ENCODE assay signal across 8 mouse cellular contexts in genomic region chr19:40588293-40588654, GRCm38 (mm10). TPM values are rescaled to one million over a fixed set of nuclear protein-coding genes. Genes with fewer than 3 reads are reported as not detected.
DNase-seq lines count a peak whose midpoint lies in the region; ATAC-seq lines count a peak whose summit lies in the region.

Gene Aldh18a1 (minus strand): TSS chr19:40588463.

- peak within 1 kb of the TSS; percentile 60 for H3K27ac ChIP-seq in intestine, embryonic 14.5 days (ENCODE audit: low read depth)

- under 1% methylated on average over 33 of the region's 34 CpGs for WGBS in intestine, embryonic 14.5 days

- H3K4me3 ChIP-seq in intestine, embryonic 14.5 days (ENCODE audit: low read depth, low read length): peak within 1 kb of the TSS; percentile 74

- DNase-seq in adrenal gland, adult 18-20 months (ENCODE audit: low spot score in 2 of 2): peak; percentile 94 to 97
- DNase-seq in embryo, embryonic 11 days: peak; percentile 97
- peak; percentile 89 for DNase-seq in gastrocnemius, postnatal 25 days
- peak; percentile 97 for DNase-seq in intestine, embryonic 14.5 days (ENCODE audit: low spot score)
- DNase-seq in left cerebral cortex, postnatal 14 days (ENCODE audit: low spot score in 2 of 2): peak; percentile 94 to 97
- peak; percentile 97 for DNase-seq in mesoderm, embryonic 11.5 days (ENCODE audit: low read depth, low spot score)
- peak; percentile 92 to 94 for DNase-seq in right cerebral cortex, postnatal 36 days (ENCODE audit: low spot score in 2 of 2)
- DNase-seq in yolk sac, embryonic 10.5 days (ENCODE audit: low spot score): peak; percentile 93

- H3K36me3 ChIP-seq in intestine, embryonic 14.5 days (ENCODE audit: control insufficient read depth, insufficient read depth, low read length): peaks cover 11% of the 10 kb centered on the region

- H3K27me3 ChIP-seq in intestine, embryonic 14.5 days (replicated peaks; ENCODE audit: control insufficient read depth, insufficient read depth, low read length): no peaks in the 10 kb centered on the region

- peak; percentile 91 for ATAC-seq in intestine, embryonic 14.5 days (replicated peaks; ENCODE audit: low FRiP score, low TSS enrichment, low read depth)

- H3K9me3 ChIP-seq in intestine, embryonic 14.5 days (ENCODE audit: control insufficient read depth, low read length): no peaks in the 10 kb centered on the region

- peaks cover 12% of the 10 kb centered on the region for H3K4me1 ChIP-seq in intestine, embryonic 14.5 days (replicated peaks; ENCODE audit: control insufficient read depth, insufficient read depth, low read length)

- H3K4me2 ChIP-seq in intestine, embryonic 14.5 days (ENCODE audit: low read length): peak within 1 kb of the TSS; percentile 65

- peak within 1 kb of the TSS; percentile 66 for H3K9ac ChIP-seq in intestine, embryonic 14.5 days (ENCODE audit: low read length)

- intact Hi-C loops in left cerebral cortex, postnatal 14 days (cut with DNase I): loop anchor here (10.0 kb wide), 2 partner anchors 247 to 427 kb away; partner anchors contain the start of gene Ccnj

RNA-seq across cellular contexts. Expression of gene Aldh18a1, which starts in this region (rescaled TPM):
- total RNA-seq in adrenal gland, adult 18-20 months (2021): 10 to 100 TPM in 1 of 2 experiments, 1 to 10 TPM in 1; 9.6 to 32.5 TPM
- 1 to 10 TPM; 5.2 to 6.5 TPM for total RNA-seq in gastrocnemius, postnatal 25 days (2021)
- 119 and 127 TPM in 2 replicates for polyA plus RNA-seq in intestine, embryonic 14.5 days (2014; fragmentation: Nextera tagmentation; extraction: Ambion mirVana)
- total RNA-seq in left cerebral cortex, postnatal 14 days (2021): 10 to 100 TPM; 30.0 to 33.7 TPM

Comparison
In these comparisons a context has a peak if more than half of its experiments do, and no peak if none do; other contexts are left out.
1. Peak in every context shown above with its lines: DNase-seq, ATAC-seq, H3K4me3 ChIP-seq and H3K27ac ChIP-seq.